ENCODE assay signal across 1 mouse cellular context in genomic region chr4:140983442-140983841, GRCm38 (mm10).
TF ChIP-seq lines count a peak whose summit lies in the region.

No protein-coding gene starts in this region.

TF ChIP-seq in MEL, 35 proteins besides CTCF, POLR2A, EP300 and RAD21 (continued from another document):
- TF ChIP-seq UBTF (IDR thresholded peaks at IDR 0.05; ENCODE audit: borderline replicate concordance, insufficient read depth, low read depth, low read length) (no peak), NELFE (IDR thresholded peaks at IDR 0.05; ENCODE audit: low read depth, low read length) (no peak), USF2 (IDR thresholded peaks at IDR 0.05; ENCODE audit: borderline replicate concordance in 1 of 2, insufficient read depth in 1 of 2, low read depth in 1 of 2, low read length in 2 of 2) (no peak), POLR2AphosphoS2 (IDR thresholded peaks at IDR 0.05; ENCODE audit: low read length) (no peak), E2F4 (IDR thresholded peaks at IDR 0.05; ENCODE audit: borderline replicate concordance, low read depth, low read length) (no peak), MEF2A (IDR thresholded peaks at IDR 0.05; ENCODE audit: extremely low read depth, insufficient replicate concordance, low read depth, low read length, poor library complexity, severe bottlenecking) (no peak), MAFK (IDR thresholded peaks at IDR 0.05; ENCODE audit: borderline replicate concordance, low read depth, low read length) (no peak; the same call in 1 of the 2 replicates), MAZ (IDR thresholded peaks at IDR 0.05; ENCODE audit: low read depth, low read length) (no peak; the same call in 1 of the 2 replicates)
TF ChIP-seq in MEL: peak in this region for 14.
